Mouse (Mus musculus) left cerebral cortex, adult 8-10 months (tissue): ENCODE data around the gene Plgrkt. TPM values are rescaled to one million over a fixed set of nuclear protein-coding genes. Genes with fewer than 3 reads are reported as not detected.
"Not testable (repeated sequence)": the region's sequence is repeated elsewhere in the genome, so short reads cannot be mapped to it uniquely, and the experiment has no call there.

Experiments used
- DNase-seq, 2 experiments: peaks; one replicate each; pipeline ENCODE4 v3.0.0; 2022; ENCODE audit warnings: low spot score in 2 of 2
- total RNA-seq, 4 experiments: library from RNA; stranded (reverse); gene quantifications; 2 replicates each; pipeline ENCODE4 v1.2.4; 2022

Gene Plgrkt
- total RNA-seq = 10 to 100 TPM; 22.4 to 36.2 (median 26.7) TPM

DNA sequence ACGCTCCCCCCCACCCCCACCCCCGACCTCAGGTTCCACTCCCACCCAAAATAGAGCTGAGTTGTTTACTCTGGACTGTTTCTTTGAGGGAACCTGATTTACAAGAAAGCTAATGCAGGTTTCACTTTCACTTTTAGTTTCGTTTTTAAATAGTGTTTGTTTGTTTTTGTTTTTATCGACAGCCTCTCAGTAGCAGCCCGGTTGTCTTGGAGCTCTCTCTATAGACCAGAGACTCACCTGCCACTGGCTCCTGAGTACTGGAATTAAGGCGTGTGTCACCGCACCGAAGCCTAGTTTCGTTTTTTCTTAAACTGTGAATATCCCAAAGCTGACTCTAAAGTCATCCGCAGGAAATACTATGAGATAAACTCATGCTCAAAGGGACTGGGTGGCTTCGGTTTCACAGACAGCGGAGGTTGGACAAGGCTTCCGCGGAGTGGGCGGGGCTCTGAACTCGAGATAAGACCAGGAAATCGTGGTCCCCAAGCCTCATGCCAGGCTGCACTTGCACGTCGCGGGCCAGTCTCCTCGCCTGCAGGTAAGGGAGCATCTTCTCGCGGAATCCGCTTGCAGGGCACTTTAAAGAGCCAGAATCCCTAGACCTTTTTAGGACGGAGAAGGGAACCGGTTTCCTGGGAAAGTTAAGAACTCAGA is at the start of gene Plgrkt, which contains the start of gene Cd274:
Gene Plgrkt (minus strand): TSS at position 422 of the 654 bp plus-strand sequence.
Gene Cd274 (plus strand): TSS at position 487 of the 654 bp plus-strand sequence.
- DNase-seq = peak in 1 of 2 experiments; percentile 35

DNA sequence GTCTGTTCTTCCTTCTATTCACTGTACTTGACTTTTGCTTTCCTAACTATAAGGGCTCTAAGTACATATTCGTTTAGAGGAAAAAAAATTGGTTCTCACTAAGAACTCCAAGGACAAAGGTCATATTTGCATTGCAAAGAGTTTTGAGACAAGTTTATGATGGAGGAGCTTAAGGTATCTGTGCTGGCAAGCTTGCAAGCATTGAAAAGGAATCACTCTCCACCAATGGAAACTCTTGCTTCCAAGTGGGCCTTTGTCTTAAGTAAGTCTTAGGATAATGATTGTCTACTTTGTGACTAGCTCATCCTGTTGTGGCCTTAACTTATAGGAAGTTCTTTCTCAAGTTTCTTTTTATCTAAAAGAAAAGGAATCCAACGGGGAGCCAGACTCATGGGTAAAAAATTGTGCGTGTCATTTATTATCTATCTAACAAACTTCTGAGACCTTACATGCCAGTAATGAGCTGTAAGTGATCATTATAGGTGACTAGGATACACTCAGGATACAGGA is 49.3 kb upstream of the Plgrkt start:
- DNase-seq = no peak

GRCm38 (mm10) chr19:29414917-29415316 is 47.7 kb upstream of the Plgrkt start:
- not testable (repeated sequence) for DNase-seq

DNA sequence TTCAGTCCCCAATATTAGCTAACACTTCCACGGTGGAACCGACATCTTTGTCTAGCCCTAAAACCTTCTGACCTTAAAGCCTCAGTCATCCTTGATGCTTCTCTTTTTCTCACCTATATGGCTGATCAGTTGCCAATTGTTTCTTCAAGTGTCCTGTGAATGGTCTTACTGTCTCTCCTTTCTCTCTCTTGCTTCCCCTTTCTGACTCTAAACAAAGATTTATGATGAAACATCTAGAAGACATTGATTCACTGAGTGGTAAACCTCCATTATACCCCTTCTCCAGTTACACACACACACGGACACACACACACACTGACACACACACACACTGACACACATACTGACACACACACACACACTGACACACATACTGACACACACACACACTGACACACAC is 47.3 kb upstream of the Plgrkt start:
- no peak for DNase-seq

- DNase-seq = no peak
Observed at GRCm38 (mm10) chr19:29412476-29413420, 45.6 kb upstream of the Plgrkt start.

- DNase-seq = no peak
Observed at GRCm38 (mm10) chr19:29410619-29411018, 43.4 kb upstream of the Plgrkt start, which contains the start of gene Pdcd1lg2. Gene Pdcd1lg2, plus strand, starts transcription at chr19:29410919.

- DNase-seq = no peak
Observed at GRCm38 (mm10) chr19:29406042-29407017, 39.1 kb upstream of the Plgrkt start.

GRCm38 (mm10) chr19:29405388-29405787 is 38.2 kb upstream of the Plgrkt start:
- DNase-seq = no peak

DNA sequence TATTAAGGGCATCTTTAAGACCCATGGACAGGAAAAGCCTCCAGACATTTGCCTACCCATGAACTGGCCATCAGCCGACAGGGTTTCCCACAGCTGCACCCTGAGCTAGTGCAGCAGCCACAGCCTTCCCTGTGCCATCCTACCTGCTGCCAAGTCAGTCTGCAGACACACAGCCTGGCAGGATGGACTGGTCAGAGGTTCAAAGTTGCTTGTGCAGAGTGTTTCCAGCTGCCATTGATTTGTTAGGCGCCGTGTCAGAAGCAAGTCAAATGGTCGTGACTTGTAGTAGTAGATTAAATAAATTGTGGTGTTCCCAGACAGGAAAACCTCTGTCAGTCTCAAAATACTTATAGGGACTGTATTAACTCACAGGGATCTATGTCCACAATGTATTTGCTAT is 36.1 kb upstream of the Plgrkt start:
- no peak for DNase-seq

- no peak for DNase-seq
Observed at GRCm38 (mm10) chr19:29402621-29403020, 35.4 kb upstream of the Plgrkt start.

GRCm38 (mm10) chr19:29400466-29400865 is 33.3 kb upstream of the Plgrkt start:
- no peak for DNase-seq

GRCm38 (mm10) chr19:29399786-29400185 is 32.6 kb upstream of the Plgrkt start:
- no peak for DNase-seq

DNA sequence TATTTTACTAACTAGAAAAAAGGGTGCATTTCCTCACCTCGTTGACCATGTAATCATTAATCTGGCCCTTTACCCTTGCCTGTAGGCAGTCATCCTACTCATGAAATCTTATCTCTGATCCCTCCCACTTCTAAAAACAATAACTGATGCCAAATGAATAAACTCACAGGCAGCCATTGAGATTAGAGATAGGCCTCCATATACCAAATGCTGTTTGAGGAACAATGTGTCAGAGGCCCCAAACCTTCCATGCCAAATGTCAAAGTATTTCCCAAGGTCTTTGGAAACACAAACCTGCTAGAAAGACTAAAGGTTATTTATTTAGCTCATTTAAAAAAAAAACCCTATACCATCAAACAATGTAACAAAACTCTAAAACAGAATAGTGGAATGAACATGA is 29.2 kb upstream of the Plgrkt start:
- DNase-seq = no peak

DNA sequence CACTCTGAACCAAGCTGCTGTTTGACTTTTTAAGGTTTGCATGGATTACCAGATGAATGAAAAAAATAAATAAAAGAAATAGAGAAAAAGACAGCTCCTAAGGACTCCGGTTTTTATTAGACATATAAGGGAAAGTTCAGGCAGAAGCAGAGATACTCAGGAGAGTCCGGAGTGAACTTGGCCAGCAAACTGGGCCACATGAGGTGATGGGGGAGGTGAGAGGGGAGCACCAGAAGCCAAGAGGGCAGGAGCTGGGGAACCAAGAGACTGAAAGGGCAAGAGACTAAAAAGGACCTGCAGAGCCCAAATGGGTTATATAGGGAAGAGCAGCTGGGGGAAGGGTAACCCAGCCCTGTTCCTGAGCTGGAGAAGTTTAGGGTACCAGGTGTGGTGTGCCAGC is 27.5 kb upstream of the Plgrkt start:
- no peak for DNase-seq

DNA sequence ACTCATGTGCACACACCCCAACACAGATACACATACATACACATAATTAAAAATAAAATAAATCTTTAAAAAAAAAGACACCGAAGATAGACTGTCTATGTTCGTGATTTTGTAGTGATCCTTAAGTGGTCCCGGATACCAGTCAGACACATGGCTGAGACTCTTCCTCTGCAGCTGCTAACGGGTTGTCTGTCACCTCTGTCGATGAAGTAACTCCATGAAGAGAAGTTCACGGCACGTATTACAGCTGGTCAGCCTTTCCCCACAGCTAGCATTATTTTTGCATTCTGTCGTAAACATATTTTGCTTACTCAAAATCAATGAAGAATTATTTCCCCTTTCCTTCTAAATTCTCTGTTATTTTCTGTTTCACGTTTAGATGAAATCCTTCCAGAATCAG is 26.1 kb upstream of the Plgrkt start:
- DNase-seq = no peak

DNA sequence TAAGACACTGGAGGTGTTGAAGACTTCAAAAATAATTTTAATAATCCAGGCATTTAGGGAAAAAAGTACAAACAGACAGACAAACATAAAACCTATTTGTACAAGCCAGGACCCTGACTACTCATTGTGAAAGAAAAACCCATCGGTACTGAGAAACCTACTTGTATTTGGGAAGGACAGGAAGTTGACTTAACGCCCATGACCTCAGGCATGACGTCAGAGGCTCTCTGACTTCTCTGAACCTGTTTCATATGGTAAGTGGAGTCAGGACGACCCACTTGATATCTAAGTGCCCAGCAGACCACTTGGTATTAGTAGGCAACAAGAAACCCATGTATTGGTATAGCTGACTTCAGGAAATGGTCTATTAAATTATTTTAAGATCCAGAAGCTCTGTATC is 24.1 kb upstream of the Plgrkt start:
- DNase-seq = no peak

- DNase-seq = no peak
Observed at GRCm38 (mm10) chr19:29390483-29390882, 23.3 kb upstream of the Plgrkt start.

GRCm38 (mm10) chr19:29388818-29389217 is 21.6 kb upstream of the Plgrkt start:
- DNase-seq = no peak

DNA sequence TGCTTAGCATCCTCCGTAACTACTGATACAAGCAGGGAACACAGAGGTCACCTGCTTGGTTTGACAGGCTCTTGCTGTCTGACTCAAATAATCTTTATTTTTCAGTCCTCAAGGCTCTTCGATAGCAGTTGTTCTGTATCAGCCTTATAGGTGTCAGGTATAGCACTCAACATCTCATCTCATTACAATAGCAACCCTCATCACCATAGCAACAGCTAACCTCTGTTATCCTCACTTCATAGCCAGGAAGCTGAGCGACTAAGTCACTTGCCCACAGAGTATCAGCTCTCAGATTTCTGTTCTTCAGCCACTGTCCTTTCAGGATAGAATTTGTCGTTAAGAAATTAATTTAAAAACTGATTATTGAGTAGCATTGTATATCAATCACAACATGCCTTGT is 18.6 kb upstream of the Plgrkt start:
- DNase-seq = no peak

- DNase-seq = no peak
Observed at GRCm38 (mm10) chr19:29384994-29385393, 17.8 kb upstream of the Plgrkt start.

DNA sequence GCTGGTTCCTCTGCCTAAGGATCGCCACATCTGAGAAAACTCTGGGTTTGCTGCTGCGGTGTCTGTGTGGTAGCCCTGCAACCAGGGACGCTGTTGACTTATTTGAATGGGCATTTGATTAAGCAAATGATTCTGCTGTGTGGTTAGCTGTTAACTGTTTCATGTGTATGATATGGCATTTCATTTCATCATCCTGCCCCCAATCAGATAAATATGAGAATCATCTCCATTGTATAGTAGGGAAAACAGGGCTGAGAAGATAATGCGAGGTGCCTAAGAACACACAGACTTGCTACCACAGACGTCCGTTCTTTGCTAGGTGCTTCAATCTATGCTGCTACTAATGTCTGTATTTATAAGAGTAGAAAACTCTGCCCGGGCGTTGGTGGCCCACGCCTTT is 17.2 kb upstream of the Plgrkt start:
- no peak for DNase-seq
